Mouse (Mus musculus) 3134 (cell line): Measurements from ENCODE around the gene Ipcef1.
"Not testable (repeated sequence)": the region's sequence is repeated elsewhere in the genome, so short reads cannot be mapped to it uniquely, and the experiment has no call there.

Experiments used
- DNase-seq: peaks from one replicate; pipeline ENCODE4 v3.0.0-alpha.2; 2011; ENCODE audit warnings: low spot score; ENCODE audit not compliant: insufficient read length; ENCODE audit errors: extremely low read depth

Gene Ipcef1

GRCm38 (mm10) chr10:6895796-6896195, 156.5 kb downstream of the Ipcef1 start:
- no peak for DNase-seq

DNA sequence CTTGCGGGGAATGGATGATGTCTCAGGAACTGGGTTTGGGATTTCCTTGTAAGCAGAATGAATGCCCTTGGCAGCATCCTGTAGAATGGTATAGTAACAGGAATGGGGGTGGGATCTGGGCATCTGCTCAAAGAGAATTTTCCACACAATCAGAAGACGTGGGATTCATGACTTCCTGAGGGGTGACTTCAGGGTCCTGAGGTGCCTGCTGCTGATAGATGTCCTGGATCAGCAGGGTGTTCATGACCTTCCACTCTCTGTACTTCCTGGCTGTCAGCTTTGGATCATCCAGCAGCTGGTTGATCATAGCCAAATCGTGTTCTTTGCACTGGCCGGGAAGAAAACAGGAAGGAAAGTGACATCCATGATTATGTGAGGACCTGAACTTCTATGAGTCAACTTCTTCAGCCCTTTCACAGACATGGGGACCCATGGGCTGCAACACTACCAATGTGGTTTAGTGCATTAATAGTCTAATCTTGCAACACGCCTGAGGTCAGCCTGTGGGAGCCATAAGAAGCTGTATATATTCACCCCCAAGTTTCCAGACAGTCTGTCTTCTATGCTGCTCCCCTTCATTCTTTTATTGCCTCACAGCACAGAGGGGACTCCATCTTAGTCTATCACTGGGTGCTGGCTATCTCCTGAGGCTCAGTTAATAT, 161.8 kb downstream of the Ipcef1 start:
- no peak for DNase-seq

GRCm38 (mm10) chr10:6889640-6890245, 162.5 kb downstream of the Ipcef1 start:
- DNase-seq: no peak

GRCm38 (mm10) chr10:6885460-6885859, 166.8 kb downstream of the Ipcef1 start:
- no peak for DNase-seq

- DNase-seq: not testable (repeated sequence)
Measured at GRCm38 (mm10) chr10:6882041-6882440, 170.2 kb downstream of the Ipcef1 start.

DNA sequence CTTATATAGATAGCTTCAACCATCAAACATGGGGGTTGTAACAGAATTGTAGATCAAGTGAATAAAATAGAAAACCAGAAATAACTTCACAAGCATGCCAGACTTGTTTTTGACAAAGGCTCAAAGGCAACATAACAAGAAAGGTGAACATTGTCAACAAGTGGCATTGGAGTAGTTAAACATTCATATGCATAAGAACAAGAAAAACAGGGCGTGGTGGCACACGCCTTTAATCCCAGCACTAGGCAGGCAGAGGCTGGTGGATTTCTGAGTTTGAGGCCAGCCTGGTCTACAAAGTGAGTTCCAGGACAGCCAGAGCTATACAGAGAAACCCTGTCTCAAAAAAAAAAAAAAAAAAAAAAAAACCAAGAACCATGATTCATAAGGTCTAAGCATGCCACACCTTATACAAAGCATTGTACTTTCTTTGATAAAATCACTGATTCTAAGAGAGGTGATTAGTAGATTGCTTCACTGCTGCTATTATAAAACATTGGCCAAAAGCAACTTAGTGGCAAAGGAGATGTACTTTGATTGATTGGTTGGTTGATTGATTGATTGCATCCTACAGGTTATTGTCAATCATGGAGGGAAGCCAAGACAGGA, 173.9 kb downstream of the Ipcef1 start:
- DNase-seq: no peak

DNA sequence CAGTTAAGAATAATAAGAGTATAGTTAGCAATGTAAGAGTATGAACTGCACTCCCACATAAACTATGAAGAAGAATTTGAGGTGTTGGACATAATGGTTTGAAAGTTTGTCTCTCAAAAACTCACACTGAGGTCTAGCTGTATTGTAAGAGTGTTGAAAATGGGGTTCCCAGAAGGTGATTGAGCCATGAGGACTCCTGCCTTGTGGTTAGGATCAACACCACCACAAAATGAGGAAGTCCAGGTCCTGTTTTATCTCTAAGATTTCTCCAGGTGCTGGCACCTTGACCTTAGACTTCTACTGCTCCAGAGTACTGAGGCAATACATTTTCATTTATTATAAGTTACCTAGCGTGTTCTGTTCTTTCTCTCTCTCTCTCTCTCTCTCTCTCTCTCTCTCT, 178.4 kb downstream of the Ipcef1 start:
- DNase-seq: no peak

DNA sequence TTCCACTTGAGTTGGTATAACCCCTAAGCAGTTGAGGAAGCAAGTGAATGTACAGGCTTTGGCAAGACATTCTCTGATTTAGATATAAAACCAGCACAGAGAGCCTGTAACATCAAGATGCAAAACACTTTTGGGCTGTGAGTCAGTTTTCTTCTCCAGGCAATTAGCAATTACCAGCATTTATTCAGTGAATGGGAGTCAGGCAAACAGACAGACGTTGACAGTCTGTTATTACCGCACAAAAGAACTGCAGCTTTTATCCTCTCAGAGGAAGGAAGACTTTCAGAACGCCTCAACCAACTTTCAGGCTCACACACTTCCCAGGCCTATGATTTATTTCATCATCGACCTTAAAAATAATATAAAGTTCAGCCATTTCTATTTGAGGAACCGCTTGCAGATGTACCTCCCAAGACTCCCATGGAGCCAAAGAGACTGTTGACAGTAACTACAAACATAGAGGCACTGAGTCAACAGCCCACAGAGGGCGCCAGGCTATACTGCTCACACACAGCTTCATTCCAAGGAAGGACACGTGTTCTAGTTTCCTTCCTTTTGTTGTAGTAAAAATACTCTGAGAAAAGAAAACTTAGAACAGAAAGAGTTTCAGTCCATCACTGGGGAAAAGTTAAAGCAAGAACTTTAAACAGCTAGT, 180.7 kb downstream of the Ipcef1 start:
- no peak for DNase-seq

DNA sequence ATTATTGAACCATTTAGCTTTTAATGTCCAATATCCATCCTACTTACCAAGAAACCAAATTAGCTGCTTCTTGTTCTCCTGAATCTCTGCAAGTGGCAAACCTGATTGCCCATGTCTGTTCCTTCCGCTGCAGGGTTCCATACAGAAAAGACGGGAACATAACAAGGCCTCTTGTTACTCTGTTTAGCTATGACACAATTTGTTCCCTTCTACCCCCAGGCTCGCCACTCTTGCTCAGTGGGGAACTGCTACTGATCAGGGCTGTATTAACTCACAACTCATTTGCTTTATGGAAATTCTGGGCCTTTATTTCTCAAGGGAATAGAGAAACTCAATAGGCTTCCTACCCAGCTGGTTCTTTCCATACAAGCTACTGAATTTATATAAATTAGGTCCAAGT, 196.5 kb downstream of the Ipcef1 start:
- DNase-seq: no peak

- no peak for DNase-seq
Measured at GRCm38 (mm10) chr10:6848834-6849233, 203.4 kb downstream of the Ipcef1 start.

- no peak for DNase-seq
Measured at GRCm38 (mm10) chr10:6848162-6848754, 204.0 kb downstream of the Ipcef1 start.

DNA sequence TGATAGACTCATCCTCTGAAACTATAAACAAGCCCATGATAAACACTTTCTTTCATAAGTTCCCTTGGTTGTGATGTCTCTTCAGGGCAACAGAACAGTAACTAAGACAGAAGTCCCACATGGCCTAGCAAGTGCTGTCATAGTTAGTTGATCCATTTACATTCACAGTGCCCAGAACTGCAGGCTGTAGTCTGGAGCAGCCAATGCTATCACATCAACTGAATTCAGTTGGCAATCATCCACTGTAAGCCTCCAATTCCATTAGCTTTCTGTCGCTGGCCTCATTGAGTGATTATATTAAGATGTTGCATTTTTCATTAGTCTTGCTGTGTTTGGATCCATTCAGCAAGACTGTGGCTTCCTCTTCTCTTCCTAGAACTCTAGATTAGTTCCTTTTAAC, 206.0 kb downstream of the Ipcef1 start:
- DNase-seq: no peak

- DNase-seq: no peak
Measured at GRCm38 (mm10) chr10:6842225-6842624, 210.1 kb downstream of the Ipcef1 start.
